Mouse (Mus musculus): ENCODE measurements at regions not wholly inside any gene's neighbourhood (a gene's known extent, or its start where the extent isn't known, plus 50 kb on each side); places are given as distances from the start of the nearest gene placed in this dataset.

GRCm38 (mm10) chr1:157740725-157741665, 234.5 kb downstream of the Sec16b start:
- TF ChIP-seq CHD2 (IDR thresholded peaks at IDR 0.05; ENCODE audit: low read depth, low read length): no peak
- TF ChIP-seq ZNF384 (IDR thresholded peaks at IDR 0.05; ENCODE audit: low read depth, low read length): no peak
- TF ChIP-seq MAFK (IDR thresholded peaks at IDR 0.05; ENCODE audit: insufficient read depth, low read depth, low read length): no peak
